Mouse (Mus musculus) kidney, embryonic 15.5 days (tissue): ENCODE results near the gene Zfp428. TPM values are rescaled to one million over a fixed set of nuclear protein-coding genes. Genes with fewer than 3 reads are reported as not detected.
A peak's percentile ranks its signal among the peaks of the same experiment; 100 is the strongest.
"Not testable (repeated sequence)": the region's sequence is repeated elsewhere in the genome, so short reads cannot be mapped to it uniquely, and the experiment has no call there.

ENCODE experiments used
- ATAC-seq: fragments of 200-750 bp; cut with Nextera tagmentation; replicated peaks from 2 replicates; pipeline ENCODE4 v1.8.0; 2017; ENCODE audit warnings: moderate TSS enrichment; ENCODE audit not compliant: low FRiP score
- H3K27ac ChIP-seq: fragments of 300-500 bp; sonication (generic); 2 replicates; pipeline ENCODE4 v1.5.1; 2015; ENCODE audit warnings: mild to moderate bottlenecking, inconsistent platforms
- H3K27me3 ChIP-seq: fragments of 300-500 bp; sonication (generic); 2 replicates; pipeline ENCODE4 v1.6.1; 2015; ENCODE audit warnings: inconsistent platforms
- H3K36me3 ChIP-seq: fragments of 300-500 bp; sonication (generic); 2 replicates; pipeline ENCODE4 v1.6.1; 2015; ENCODE audit warnings: inconsistent platforms
- H3K4me1 ChIP-seq: fragments of 300-500 bp; sonication (generic); 2 replicates; pipeline ENCODE4 v1.6.1; 2015; ENCODE audit warnings: inconsistent platforms
- H3K4me2 ChIP-seq: fragments of 300-500 bp; sonication (generic); 2 replicates; pipeline ENCODE4 v1.6.1; 2015; ENCODE audit warnings: moderate library complexity, mild to moderate bottlenecking, inconsistent platforms
- H3K4me3 ChIP-seq: fragments of 300-500 bp; sonication (generic); replicated peaks from 2 replicates; pipeline ENCODE4 v1.5.1; 2015; ENCODE audit warnings: mild to moderate bottlenecking, inconsistent platforms
- H3K9ac ChIP-seq: fragments of 300-500 bp; sonication (generic); 2 replicates; pipeline ENCODE4 v1.6.1; 2015; ENCODE audit warnings: mild to moderate bottlenecking, inconsistent platforms
- H3K9me3 ChIP-seq: fragments of 300-500 bp; sonication (generic); replicated peaks from 2 replicates; pipeline ENCODE4 v1.6.1; 2016; ENCODE audit warnings: inconsistent platforms
- WGBS: fragments of 180-500 bp; shearing (Covaris S2); methylation state at CpG from one replicate; pipeline ENCODE4 v1.1.7; 2015; ENCODE audit warnings: mixed read lengths; 5-methylcytosine and 5-hydroxymethylcytosine counted together
- polyA plus RNA-seq: library from polyadenylated mRNA; unstranded; fragments of >200 nt; fragmentation: Nextera tagmentation; extraction: Ambion mirVana; gene quantifications from 2 replicates; pipeline ENCODE4 v1.2.1, GENCODE M21; 2015

The Zfp428 gene
- polyA plus RNA-seq, 1 experiment from 2014 or later = 66.6 TPM

- peaks cover 34% of the 10 kb centered on the region for H3K4me1 ChIP-seq
These were observed 24.4 kb upstream of the Zfp428 start for GRCm38 (mm10) chr7:24482208-24483020.

DNA sequence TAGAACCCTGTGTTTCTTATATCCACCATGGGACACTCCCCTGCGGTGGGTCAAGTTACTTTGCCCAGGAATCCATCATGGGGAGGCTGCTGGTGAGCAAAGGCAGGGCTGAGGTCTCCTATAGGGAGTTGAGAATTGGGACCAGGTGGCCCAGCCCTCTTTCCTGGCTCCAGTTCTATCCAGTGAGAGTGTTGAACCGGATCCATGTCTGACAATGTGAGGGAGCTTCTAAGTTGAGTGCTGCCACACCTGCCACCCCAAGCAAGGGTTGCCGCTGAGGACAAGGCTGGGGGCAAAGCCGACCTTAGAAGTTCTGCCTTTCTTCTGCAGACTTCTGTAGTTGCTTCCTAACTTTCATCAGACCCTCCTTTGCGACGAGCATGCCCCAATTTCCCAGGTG lies 23.5 kb upstream of the Zfp428 start:
- H3K4me3 ChIP-seq, H3K27ac ChIP-seq, H3K36me3 ChIP-seq, ATAC-seq, H3K9me3 ChIP-seq, H3K9ac ChIP-seq: not testable (repeated sequence)
- WGBS = 44% methylated on average over 6 of the region's 6 CpGs
- H3K4me2 ChIP-seq = peak overlapping the region; percentile 95; the same call in 1 of the 2 replicates
- H3K4me1 ChIP-seq = peaks cover 34% of the 10 kb centered on the region
- H3K27me3 ChIP-seq = peaks cover 41% of the 10 kb centered on the region; the same call in 1 of the 2 replicates

More at GRCm38 (mm10) chr7:24482208-24483020, 24.4 kb upstream of the Zfp428 start:
- Histone ChIP-seq H3K4me3 (peak overlapping the region; percentile 74), H3K4me2 (peak overlapping the region; percentile 95), H3K36me3 (no peaks in the 10 kb centered on the region), H3K9ac (peak overlapping the region; percentile 64), H3K9me3 (no peaks in the 10 kb centered on the region), H3K27ac (no peak overlapping the region), H3K27me3 (peaks cover 41% of the 10 kb centered on the region; the same call in 1 of the 2 replicates)
- ATAC-seq = peak; percentile 12
- under 1% methylated on average over 24 of the region's 38 CpGs for WGBS

DNA sequence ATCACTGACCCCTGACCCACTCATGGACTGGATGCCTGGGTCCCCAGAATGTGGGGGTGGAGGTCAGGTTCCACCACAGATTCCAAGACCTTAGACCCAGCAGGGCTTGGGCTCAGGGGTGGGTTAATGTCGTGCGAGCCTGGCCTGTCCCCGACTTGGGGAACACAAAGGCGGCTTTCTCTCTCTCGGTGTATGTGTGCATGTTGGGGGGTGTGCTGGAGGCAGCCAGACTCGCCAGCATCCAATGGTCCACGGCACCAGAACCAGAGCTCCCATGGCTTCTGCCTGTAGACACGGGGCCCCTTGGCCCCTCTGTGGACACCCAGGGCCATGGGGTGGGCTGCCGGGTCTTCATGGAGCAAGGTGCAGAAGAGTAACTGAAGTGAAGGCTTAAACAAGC lies 21.3 kb upstream of the Zfp428 start:
- Histone ChIP-seq H3K4me1 (peaks cover 29% of the 10 kb centered on the region), H3K27ac (no peak overlapping the region), H3K27me3 (peaks cover 33% of the 10 kb centered on the region; the same call in 1 of the 2 replicates), H3K9ac (no peak overlapping the region), H3K36me3 (no peaks in the 10 kb centered on the region), H3K4me2 (no peak overlapping the region), H3K9me3 (no peaks in the 10 kb centered on the region), H3K4me3 (no peak overlapping the region)
- WGBS = 81% methylated on average over 9 of the region's 9 CpGs
- no peak for ATAC-seq

- Histone ChIP-seq H3K4me1 (peaks cover 19% of the 10 kb centered on the region), H3K27ac (peak overlapping the region; percentile 19; the same call in 1 of the 2 replicates), H3K36me3 (no peaks in the 10 kb centered on the region), H3K9me3 (no peaks in the 10 kb centered on the region), H3K4me2 (0 out of 2 replicates have a peak overlapping the region, but pooled peaks have one; percentile 16), H3K9ac (no peak overlapping the region), H3K4me3 (no peak overlapping the region), H3K27me3 (peaks cover 22% of the 10 kb centered on the region; the same call in 1 of the 2 replicates)
- 38% methylated on average over 9 of the region's 9 CpGs for WGBS
- peak; percentile 38 for ATAC-seq
These were observed 20.1 kb upstream of the Zfp428 start for GRCm38 (mm10) chr7:24486654-24487130.

DNA sequence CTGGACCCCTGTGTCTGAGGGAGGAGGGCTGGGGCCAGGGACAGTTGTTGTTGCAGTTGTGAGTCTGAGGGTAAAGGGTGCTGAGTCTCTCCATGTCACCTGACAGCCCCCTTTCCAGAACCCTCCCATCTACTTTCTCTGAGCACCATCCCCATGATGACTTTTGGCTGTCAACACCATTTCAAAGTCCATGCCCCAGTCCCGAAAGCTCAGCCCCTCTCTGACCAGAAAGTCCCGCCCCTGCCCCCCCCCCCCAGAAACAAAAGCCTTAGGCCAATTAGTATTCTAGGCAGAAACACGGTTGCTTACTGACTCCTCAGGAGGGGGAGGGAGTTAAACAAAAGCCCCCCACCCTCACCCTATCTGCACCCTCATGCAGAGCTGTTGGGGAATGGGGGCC lies 19.4 kb upstream of the Zfp428 start:
- Histone ChIP-seq H3K27ac (no peak overlapping the region), H3K4me1 (peaks cover 19% of the 10 kb centered on the region), H3K9me3 (no peaks in the 10 kb centered on the region), H3K9ac (no peak overlapping the region), H3K4me3 (no peak overlapping the region), H3K4me2 (no peak overlapping the region), H3K36me3 (no peaks in the 10 kb centered on the region), H3K27me3 (peaks cover 19% of the 10 kb centered on the region; the same call in 1 of the 2 replicates)
- ATAC-seq = no peak
- 34% methylated on average over 3 of the region's 3 CpGs for WGBS

GRCm38 (mm10) chr7:24488303-24488702 lies 18.5 kb upstream of the Zfp428 start:
- no peak for ATAC-seq
- 85% methylated on average over 8 of the region's 8 CpGs for WGBS

GRCm38 (mm10) chr7:24499856-24500577 lies 6.8 kb upstream of the Zfp428 start:
- WGBS = 7% methylated on average over 43 of the region's 43 CpGs
- peaks cover 29% of the 10 kb centered on the region for H3K4me1 ChIP-seq
- ATAC-seq = peak; percentile 85
- no peaks in the 10 kb centered on the region; the same call in 1 of the 2 replicates for H3K36me3 ChIP-seq
- peak overlapping the region; percentile 69 for H3K4me2 ChIP-seq
- H3K9ac ChIP-seq = peak overlapping the region; percentile 28; the same call in 1 of the 2 replicates
- peak overlapping the region; percentile 39 for H3K4me3 ChIP-seq
- peak overlapping the region; percentile 28; the same call in 1 of the 2 replicates for H3K27ac ChIP-seq
- H3K9me3 ChIP-seq = no peaks in the 10 kb centered on the region
- H3K27me3 ChIP-seq = peaks cover 47% of the 10 kb centered on the region

More at GRCm38 (mm10) chr7:24488303-24488702, 18.5 kb upstream of the Zfp428 start:
- no peak overlapping the region for H3K9ac ChIP-seq
- peaks cover 12% of the 10 kb centered on the region; the same call in 1 of the 2 replicates for H3K27me3 ChIP-seq
- no peak overlapping the region for H3K4me2 ChIP-seq
- no peak overlapping the region for H3K27ac ChIP-seq
- no peaks in the 10 kb centered on the region for H3K9me3 ChIP-seq
- no peaks in the 10 kb centered on the region for H3K36me3 ChIP-seq
- no peak overlapping the region for H3K4me3 ChIP-seq
- peaks cover 12% of the 10 kb centered on the region for H3K4me1 ChIP-seq

- Histone ChIP-seq H3K27ac (no peak overlapping the region), H3K27me3 (peaks cover 47% of the 10 kb centered on the region), H3K4me3 (no peak overlapping the region), H3K9ac (no peak overlapping the region), H3K4me1 (peaks cover 38% of the 10 kb centered on the region), H3K4me2 (no peak overlapping the region), H3K36me3 (no peaks in the 10 kb centered on the region; the same call in 1 of the 2 replicates), H3K9me3 (no peaks in the 10 kb centered on the region)
- WGBS = 42% methylated on average over 7 of the region's 7 CpGs
- no peak for ATAC-seq
These were observed 5.9 kb upstream of the Zfp428 start for GRCm38 (mm10) chr7:24500929-24501328.

- Histone ChIP-seq H3K27ac (no peak overlapping the region), H3K4me1 (peaks cover 44% of the 10 kb centered on the region), H3K9me3 (no peaks in the 10 kb centered on the region), H3K9ac (no peak overlapping the region), H3K4me2 (no peak overlapping the region), H3K36me3 (no peaks in the 10 kb centered on the region; the same call in 1 of the 2 replicates), H3K4me3 (no peak overlapping the region), H3K27me3 (peaks cover 47% of the 10 kb centered on the region)
- ATAC-seq = no peak
- whole genome bisulfite sequencing = 62% methylated on average over 21 of the region's 21 CpGs
These were observed 5.3 kb upstream of the Zfp428 start for GRCm38 (mm10) chr7:24501492-24501891.

DNA sequence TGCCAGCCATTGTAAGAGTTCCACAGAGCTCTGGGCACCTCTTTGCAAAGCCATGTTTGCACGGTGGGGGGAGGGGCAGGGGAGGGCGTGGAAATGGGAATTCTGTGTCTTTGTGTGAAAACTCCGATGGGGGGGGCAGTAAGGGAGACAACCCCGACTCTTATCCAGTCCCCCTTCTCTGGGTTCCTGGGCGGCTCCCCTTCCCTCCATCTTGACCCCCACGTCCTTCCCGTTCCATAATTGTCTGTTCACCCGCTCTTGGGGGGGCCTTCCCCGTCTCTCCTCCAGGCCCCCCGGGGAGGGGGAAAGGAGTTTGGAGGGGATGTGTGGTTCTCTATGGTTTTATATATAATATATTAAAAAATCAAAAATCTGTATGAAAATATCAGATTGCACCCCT lies 2.8 kb upstream of the Zfp428 start:
- H3K9ac ChIP-seq = no peak overlapping the region
- H3K4me2 ChIP-seq = peak overlapping the region; percentile 5; the same call in 1 of the 2 replicates
- no peak for ATAC-seq
- 31% methylated on average over 10 of the region's 10 CpGs for WGBS
- no peaks in the 10 kb centered on the region for H3K9me3 ChIP-seq
- H3K4me1 ChIP-seq = peaks cover 56% of the 10 kb centered on the region
- peaks cover 34% of the 10 kb centered on the region for H3K27me3 ChIP-seq
- no peaks in the 10 kb centered on the region; the same call in 1 of the 2 replicates for H3K36me3 ChIP-seq
- H3K4me3 ChIP-seq = no peak overlapping the region
- no peak overlapping the region for H3K27ac ChIP-seq

DNA sequence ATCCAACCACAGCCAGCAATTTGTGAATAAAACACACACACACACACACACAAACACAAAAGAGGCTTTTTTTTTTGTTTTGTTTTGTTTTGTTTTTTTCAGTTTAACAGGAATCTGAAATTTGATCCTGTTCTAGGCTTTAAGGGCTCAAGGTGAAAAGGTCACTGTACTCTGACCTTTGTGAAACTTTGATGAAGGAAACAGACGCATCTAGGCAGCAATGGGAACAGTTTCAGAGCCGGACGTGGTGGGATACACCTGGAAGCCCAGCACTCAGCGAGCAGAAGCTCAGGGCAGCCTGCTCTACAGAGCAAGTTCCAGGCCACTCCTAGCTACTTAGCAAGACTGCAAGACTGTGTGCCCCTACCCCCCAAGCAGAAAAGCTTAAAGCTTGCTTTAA lies 1.9 kb upstream of the Zfp428 start:
- ATAC-seq = no peak
- Histone ChIP-seq H3K27me3 (peaks cover 26% of the 10 kb centered on the region), H3K36me3 (no peaks in the 10 kb centered on the region; the same call in 1 of the 2 replicates), H3K9ac (no peak overlapping the region), H3K4me2 (no peak overlapping the region), H3K4me1 (peaks cover 47% of the 10 kb centered on the region), H3K9me3 (no peaks in the 10 kb centered on the region), H3K27ac (no peak overlapping the region), H3K4me3 (no peak overlapping the region)
- WGBS = 10% methylated on average over 4 of the region's 4 CpGs
